Mouse (Mus musculus) midbrain, embryonic 11.5 days (tissue): ENCODE data around the gene Top3a. TPM values are rescaled to one million over a fixed set of nuclear protein-coding genes. Genes with fewer than 3 reads are reported as not detected.
"Not testable (repeated sequence)": the region's sequence is repeated elsewhere in the genome, so short reads cannot be mapped to it uniquely, and the experiment has no call there.

Experiments
- ATAC-seq: fragments of 200-750 bp; cut with Nextera tagmentation; 2 replicates; pipeline ENCODE4 v1.8.0; 2017; ENCODE audit warnings: moderate TSS enrichment, moderate library complexity; ENCODE audit not compliant: low FRiP score
- DNase-seq: peaks from one replicate; pipeline ENCODE4 v3.0.0; 2015; ENCODE audit warnings: low spot score; ENCODE audit errors: missing footprints
- H3K27ac ChIP-seq: fragments of 300-500 bp; sonication (generic); 2 replicates; pipeline ENCODE4 v1.5.1; 2014; ENCODE audit warnings: low read depth, low read length
- H3K27me3 ChIP-seq: fragments of 300-500 bp; sonication (generic); 2 replicates; pipeline ENCODE4 v1.6.1; 2014; ENCODE audit warnings: mild to moderate bottlenecking, low read length, moderate library complexity, mixed read lengths; ENCODE audit not compliant: control insufficient read depth, insufficient read depth
- H3K36me3 ChIP-seq: fragments of 300-500 bp; sonication (generic); 2 replicates; pipeline ENCODE4 v1.6.1; 2014; ENCODE audit warnings: mild to moderate bottlenecking, low read length, moderate library complexity, mixed read lengths; ENCODE audit not compliant: control insufficient read depth, insufficient read depth
- H3K4me1 ChIP-seq: fragments of 300-500 bp; sonication (generic); 2 replicates; pipeline ENCODE4 v1.6.1; 2014; ENCODE audit warnings: low read length; ENCODE audit not compliant: control insufficient read depth, insufficient read depth
- H3K4me2 ChIP-seq: fragments of 300-500 bp; sonication (generic); 2 replicates; pipeline ENCODE4 v1.6.1; 2014; ENCODE audit warnings: mild to moderate bottlenecking, moderate library complexity
- H3K4me3 ChIP-seq: fragments of 300-500 bp; sonication (generic); 2 replicates; pipeline ENCODE4 v1.5.1; 2014; ENCODE audit warnings: low read depth, low read length
- H3K9ac ChIP-seq: fragments of 300-500 bp; sonication (generic); 2 replicates; pipeline ENCODE4 v1.6.1; 2014; ENCODE audit warnings: low read length
- H3K9me3 ChIP-seq: fragments of 300-500 bp; sonication (generic); 2 replicates; pipeline ENCODE4 v1.6.1; 2016; ENCODE audit warnings: low read length; ENCODE audit not compliant: control insufficient read depth
- WGBS: fragments of 180-500 bp; shearing (Covaris S2); extraction: QIAGEN DNeasy Blood & Tissue Kit; methylation state at CpG from one replicate; pipeline ENCODE4 v1.1.7; 2014; 5-methylcytosine and 5-hydroxymethylcytosine counted together
- polyA plus RNA-seq: library from polyadenylated mRNA; unstranded; fragments of >200 nt; fragmentation: Nextera tagmentation; extraction: Ambion mirVana; gene quantifications from 2 replicates; pipeline ENCODE4 v1.2.1, GENCODE M21; 2014

Gene Top3a
- polyA plus RNA-seq: 16.0 and 17.4 TPM in 2 replicates

GRCm38 (mm10) chr11:60776829-60777740 is at the start of gene Top3a, which contains the start of gene Smcr8:
Gene Top3a, minus strand, starts transcription at chr11:60777365.
Gene Smcr8, plus strand, starts transcription at chr11:60777524.
- Histone ChIP-seq H3K36me3 (no peaks in the 10 kb centered on the region), H3K4me2 (peak within 1 kb of the TSS; percentile 79), H3K9ac (peak within 1 kb of the TSS; percentile 83), H3K27me3 (no peaks in the 10 kb centered on the region), H3K9me3 (no peaks in the 10 kb centered on the region), H3K4me3 (peak within 1 kb of the TSS; percentile 79), H3K27ac (peak within 1 kb of the TSS; percentile 59), H3K4me1 (peaks cover 55% of the 10 kb centered on the region)
- under 1% methylated on average over 62 of the region's 62 CpGs for WGBS
- ATAC-seq: peak; percentile 98
- peak; percentile 98 for DNase-seq

GRCm38 (mm10) chr11:60826700-60827099 is 49.5 kb upstream of the Top3a start:
- DNase-seq (no peak), ATAC-seq (no peak)
- no peak overlapping the region for H3K4me3 ChIP-seq
- no peaks in the 10 kb centered on the region for H3K27me3 ChIP-seq
- H3K4me1 ChIP-seq: peaks cover 6% of the 10 kb centered on the region; the same call in 1 of the 2 replicates
- 31% methylated on average over 1 of the region's 1 CpGs for WGBS
- no peaks in the 10 kb centered on the region for H3K36me3 ChIP-seq
- no peaks in the 10 kb centered on the region for H3K9me3 ChIP-seq
- no peak overlapping the region for H3K9ac ChIP-seq
- no peak overlapping the region for H3K27ac ChIP-seq
- no peak overlapping the region for H3K4me2 ChIP-seq

GRCm38 (mm10) chr11:60825191-60825590 is 48.0 kb upstream of the Top3a start:
- DNase-seq: no peak
- 89% methylated on average over 3 of the region's 3 CpGs for WGBS
- H3K4me3 ChIP-seq: no peak overlapping the region
- no peaks in the 10 kb centered on the region for H3K4me1 ChIP-seq
- no peak overlapping the region for H3K9ac ChIP-seq
- ATAC-seq: no peak
- H3K27ac ChIP-seq: no peak overlapping the region
- no peaks in the 10 kb centered on the region for H3K9me3 ChIP-seq
- H3K4me2 ChIP-seq: no peak overlapping the region
- H3K36me3 ChIP-seq: no peaks in the 10 kb centered on the region
- H3K27me3 ChIP-seq: no peaks in the 10 kb centered on the region

- ATAC-seq: no peak
- H3K4me1 ChIP-seq: no peaks in the 10 kb centered on the region
- DNase-seq: no peak
- no peaks in the 10 kb centered on the region for H3K36me3 ChIP-seq
- 79% methylated on average over 2 of the region's 2 CpGs for WGBS
- H3K4me2 ChIP-seq: no peak overlapping the region
- no peak overlapping the region for H3K27ac ChIP-seq
- no peak overlapping the region for H3K9ac ChIP-seq
- H3K4me3 ChIP-seq: no peak overlapping the region
- H3K9me3 ChIP-seq: no peaks in the 10 kb centered on the region
- H3K27me3 ChIP-seq: no peaks in the 10 kb centered on the region
These were observed 46.6 kb upstream of the Top3a start for GRCm38 (mm10) chr11:60823771-60824170.

GRCm38 (mm10) chr11:60816398-60816797 is 39.2 kb upstream of the Top3a start:
- 68% methylated on average over 5 of the region's 5 CpGs for WGBS
- Histone ChIP-seq H3K9me3 (no peaks in the 10 kb centered on the region), H3K36me3 (no peaks in the 10 kb centered on the region), H3K4me2 (no peak overlapping the region), H3K27ac (no peak overlapping the region), H3K4me3 (no peak overlapping the region), H3K4me1 (no peaks in the 10 kb centered on the region), H3K9ac (no peak overlapping the region), H3K27me3 (no peaks in the 10 kb centered on the region)
- DNase-seq (no peak), ATAC-seq (no peak)

GRCm38 (mm10) chr11:60811618-60812017 is 34.5 kb upstream of the Top3a start, which contains the start of gene Shmt1:
Gene Shmt1, minus strand, starts transcription at chr11:60811718.
- H3K9me3 ChIP-seq, ATAC-seq, DNase-seq, H3K36me3 ChIP-seq, H3K27ac ChIP-seq, H3K27me3 ChIP-seq, H3K4me1 ChIP-seq: not testable (repeated sequence)
- H3K9ac ChIP-seq: peak within 1 kb of the TSS; percentile 58; the same call in 1 of the 2 replicates
- WGBS: 34% methylated on average over 6 of the region's 6 CpGs
- peak within 1 kb of the TSS; percentile 40 for H3K4me3 ChIP-seq
- H3K4me2 ChIP-seq: peak within 1 kb of the TSS; percentile 65

GRCm38 (mm10) chr11:60811054-60811460 is 33.9 kb upstream of the Top3a start:
- DNase-seq (peak; percentile 97), ATAC-seq (peak; percentile 99)
- H3K4me3 ChIP-seq: peak overlapping the region; percentile 40
- H3K9me3 ChIP-seq: no peaks in the 10 kb centered on the region
- no peaks in the 10 kb centered on the region for H3K27me3 ChIP-seq
- peak overlapping the region; percentile 65 for H3K4me2 ChIP-seq
- no peaks in the 10 kb centered on the region for H3K36me3 ChIP-seq
- WGBS: 0% methylated on average over 29 of the region's 29 CpGs
- peak overlapping the region; percentile 58; the same call in 1 of the 2 replicates for H3K9ac ChIP-seq
- no peak overlapping the region for H3K27ac ChIP-seq
- H3K4me1 ChIP-seq: peaks cover 8% of the 10 kb centered on the region; the same call in 1 of the 2 replicates

- H3K36me3 ChIP-seq: no peaks in the 10 kb centered on the region
- no peaks in the 10 kb centered on the region for H3K9me3 ChIP-seq
- no peaks in the 10 kb centered on the region for H3K27me3 ChIP-seq
- peak overlapping the region; percentile 40 for H3K4me3 ChIP-seq
- peaks cover 8% of the 10 kb centered on the region; the same call in 1 of the 2 replicates for H3K4me1 ChIP-seq
- peak overlapping the region; percentile 65 for H3K4me2 ChIP-seq
- no peak overlapping the region for H3K27ac ChIP-seq
- 21% methylated on average over 14 of the region's 14 CpGs for WGBS
- DNase-seq (peak; percentile 84), ATAC-seq (no peak; the same call in 1 of the 2 replicates)
- peak overlapping the region; percentile 58; the same call in 1 of the 2 replicates for H3K9ac ChIP-seq
These were observed 33.1 kb upstream of the Top3a start for GRCm38 (mm10) chr11:60810046-60810965.
